Mouse (Mus musculus): Measurements from ENCODE around the gene Naa35.

DNA sequence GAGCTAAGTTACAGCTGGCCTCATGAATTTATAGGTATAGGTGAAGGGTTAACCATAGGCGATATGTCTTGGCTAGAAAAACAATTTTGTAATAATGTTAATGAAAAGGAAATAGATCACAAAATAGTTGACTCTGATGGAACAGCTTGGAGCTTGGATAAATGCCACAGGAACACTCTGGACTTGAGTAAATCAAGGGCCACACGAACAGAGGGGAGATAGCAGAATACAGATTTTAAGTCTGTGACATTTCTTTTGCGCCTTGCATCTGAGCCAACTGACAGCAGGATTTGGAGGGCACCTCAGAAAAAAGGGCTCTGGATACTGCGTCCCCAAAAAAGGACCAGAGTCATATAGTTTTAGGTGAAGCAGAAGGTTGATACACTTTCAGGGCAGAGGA, 20.6 kb upstream of the Naa35 start:
- TF ChIP-seq MYOG (IDR thresholded peaks at IDR 0.05; ENCODE audit: control insufficient read depth, extremely low read depth, insufficient read length) (no peak), CTCF (IDR thresholded peaks at IDR 0.05; ENCODE audit: control insufficient read depth, insufficient read depth, insufficient read length) (no peak), MAX (IDR thresholded peaks at IDR 0.05) (no peak)
